Mouse (Mus musculus) stomach, postnatal 0 days (tissue): ENCODE data around the gene Fam49a.

Source experiments
- CTCF ChIP-seq: IDR thresholded peaks from 2 replicates; pipeline ENCODE4 v1.5.1; 2016; ENCODE audit warnings: antibody characterized with exemption, low read depth, mild to moderate bottlenecking, moderate library complexity
- EP300 ChIP-seq: optimal IDR thresholded peaks from 2 replicates; pipeline ENCODE3; 2016; ENCODE audit warnings: antibody characterized with exemption

- TF ChIP-seq CTCF, result no peak
- no peak for TF ChIP-seq EP300
Observed at GRCm38 (mm10) chr12:12298451-12298850, 36.5 kb downstream of the Fam49a start.
